In the genomic region with DNA sequence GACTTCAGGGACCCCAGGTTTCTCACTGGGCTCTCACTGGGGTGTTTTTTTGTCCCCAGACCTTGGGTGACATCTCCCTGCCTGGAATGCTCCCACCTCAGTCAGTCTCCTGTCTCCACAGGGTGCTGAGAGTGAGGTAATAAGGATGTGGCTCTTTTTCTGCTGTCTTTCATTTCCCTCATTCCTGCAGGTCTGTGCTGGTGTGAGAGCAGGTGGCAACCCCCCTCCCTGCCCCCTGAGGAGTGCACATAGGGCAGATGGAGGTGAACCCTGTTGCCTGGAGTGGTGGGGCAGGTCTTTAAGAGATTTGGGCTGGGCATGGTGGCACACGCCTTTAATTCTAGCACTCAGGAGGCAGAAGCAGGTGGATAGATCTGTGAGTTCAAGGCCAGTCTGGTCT, we compare ENCODE assay signal across 16 mouse cellular contexts. TPM values are rescaled to one million over a fixed set of nuclear protein-coding genes. Genes with fewer than 3 reads are reported as not detected.
A peak's percentile ranks its signal among the peaks of the same experiment; 100 is the strongest.
DNase-seq lines count a peak whose midpoint lies in the region; ATAC-seq and TF ChIP-seq lines count a peak whose summit lies in the region.
"Had no signal": no experiment of that assay in that cellular context is flagged by ENCODE, and none has a peak within 500 bp of the region (broad histone marks: within the 10 kb centered on the region; RNA-seq: fewer than 3 reads in every experiment).

No protein-coding gene starts in this region.

- no peak for TF ChIP-seq CTCF in hindbrain, postnatal 0 days (IDR thresholded peaks at IDR 0.05; ENCODE audit: low read depth)
- TF ChIP-seq CTCF in gastrocnemius, adult 2 months (IDR thresholded peaks at IDR 0.05), result no peak

- WGBS in hindbrain, embryonic 13.5 days, result 86% methylated on average over 1 of the region's 1 CpGs
- WGBS in hindbrain, embryonic 16.5 days, result 83% methylated on average over 1 of the region's 1 CpGs
- 70% methylated on average over 1 of the region's 1 CpGs for WGBS in hindbrain, postnatal 0 days

- H3K27ac ChIP-seq in hindbrain, embryonic 13.5 days, result 0 out of 2 replicates have a peak overlapping the region, but pooled peaks have one; percentile 30
- H3K27ac ChIP-seq in hindbrain, embryonic 16.5 days (ENCODE audit: low read depth, low read length), result no peak overlapping the region
- H3K27ac ChIP-seq in hindbrain, postnatal 0 days, result peak overlapping the region; percentile 60; the same call in 1 of the 2 replicates
- no peak overlapping the region for H3K27ac ChIP-seq in gastrocnemius, adult 2 months
- H3K27ac ChIP-seq: heart, embryonic 10.5 days; limb, embryonic 13.5 days had no signal

- no peaks in the 10 kb centered on the region for H3K36me3 ChIP-seq in hindbrain, embryonic 13.5 days
- no peaks in the 10 kb centered on the region for H3K36me3 ChIP-seq in hindbrain, embryonic 16.5 days (ENCODE audit: control insufficient read depth, insufficient read depth, low read length)
- H3K36me3 ChIP-seq in hindbrain, postnatal 0 days (ENCODE audit: insufficient read depth, low read length), result no peaks in the 10 kb centered on the region
- H3K36me3 ChIP-seq: limb, embryonic 13.5 days had no signal

- intact Hi-C loops in gastrocnemius, adult 2 months (cut with DNase I), result no loop called here

- DNase-seq in thymus, postnatal 0 days (ENCODE audit: low spot score), result peak; percentile 48
- DNase-seq in thymus, adult 18-20 months, result no peak
- no peak for DNase-seq in hindbrain, postnatal 0 days (ENCODE audit: low spot score)
- no peak for DNase-seq in gastrocnemius, adult 2 months
- DNase-seq in ovary, postnatal 10 days (ENCODE audit: low spot score), result no peak
- DNase-seq: cerebellum, adult 8-10 months; heart, postnatal 4 days; kidney, adult 2 months had no signal

- peaks cover 77% of the 10 kb centered on the region for H3K4me1 ChIP-seq in hindbrain, embryonic 13.5 days (replicated peaks)
- peaks cover 39% of the 10 kb centered on the region for H3K4me1 ChIP-seq in hindbrain, embryonic 16.5 days (ENCODE audit: control insufficient read depth, insufficient read depth, low read depth, low read length)
- H3K4me1 ChIP-seq in hindbrain, postnatal 0 days (ENCODE audit: insufficient read depth, low read length), result peaks cover 34% of the 10 kb centered on the region; the same call in 1 of the 2 replicates

- H3K27me3 ChIP-seq in hindbrain, embryonic 13.5 days, result no peaks in the 10 kb centered on the region
- no peaks in the 10 kb centered on the region for H3K27me3 ChIP-seq in hindbrain, embryonic 16.5 days (replicated peaks; ENCODE audit: control insufficient read depth, insufficient read depth, low read length)
- H3K27me3 ChIP-seq in hindbrain, postnatal 0 days (ENCODE audit: insufficient read depth, low read length), result no peaks in the 10 kb centered on the region
- H3K27me3 ChIP-seq: limb, embryonic 13.5 days had no signal

- H3K4me2 ChIP-seq in hindbrain, embryonic 13.5 days, result no peak overlapping the region
- no peak overlapping the region for H3K4me2 ChIP-seq in hindbrain, embryonic 16.5 days (ENCODE audit: low read length)
- no peak overlapping the region for H3K4me2 ChIP-seq in hindbrain, postnatal 0 days (ENCODE audit: low read depth, low read length)
- H3K4me2 ChIP-seq: limb, embryonic 13.5 days had no signal

- no peak overlapping the region for H3K4me3 ChIP-seq in hindbrain, embryonic 13.5 days
- H3K4me3 ChIP-seq in hindbrain, embryonic 16.5 days (ENCODE audit: low read length), result no peak overlapping the region
- no peak overlapping the region for H3K4me3 ChIP-seq in hindbrain, postnatal 0 days (ENCODE audit: low read length)
- no peak overlapping the region for H3K4me3 ChIP-seq in gastrocnemius, adult 2 months
- H3K4me3 ChIP-seq: erythroblast, embryonic 14.5 days; heart, embryonic 10.5 days; left cerebral cortex, adult 2 months; limb, embryonic 13.5 days had no signal

- 0 out of 2 replicates have a peak overlapping the region, but pooled peaks have one; percentile 43 for H3K9ac ChIP-seq in hindbrain, embryonic 13.5 days
- H3K9ac ChIP-seq in hindbrain, embryonic 16.5 days (ENCODE audit: low read depth, low read length), result no peak overlapping the region
- H3K9ac ChIP-seq in hindbrain, postnatal 0 days (replicated peaks; ENCODE audit: low read length), result no peak overlapping the region
- H3K9ac ChIP-seq: limb, embryonic 13.5 days had no signal

- no peaks in the 10 kb centered on the region for H3K9me3 ChIP-seq in hindbrain, embryonic 13.5 days
- H3K9me3 ChIP-seq in hindbrain, embryonic 16.5 days (ENCODE audit: control insufficient read depth, low read length), result no peaks in the 10 kb centered on the region
- no peaks in the 10 kb centered on the region for H3K9me3 ChIP-seq in hindbrain, postnatal 0 days (ENCODE audit: low read length)
- H3K9me3 ChIP-seq: heart, embryonic 10.5 days; limb, embryonic 13.5 days had no signal

- no peak for ATAC-seq in hindbrain, embryonic 13.5 days (ENCODE audit: low FRiP score)
- ATAC-seq in hindbrain, embryonic 16.5 days, result no peak
- no peak for ATAC-seq in hindbrain, postnatal 0 days
- ATAC-seq: activated CD4-positive, CD25-positive, alpha-beta regulatory T cell, adult 4 months; lung, postnatal 0 days had no signal

RNA-seq across cellular contexts. Expression of gene Gramd4, which starts 13.7 kb away (rescaled TPM):
- 33.9 and 36.4 TPM in 2 replicates for polyA plus RNA-seq in hindbrain, embryonic 13.5 days (2015; fragmentation: Nextera tagmentation; extraction: Ambion mirVana)
- 18.4 and 30.4 TPM in 2 replicates for polyA plus RNA-seq in hindbrain, embryonic 16.5 days (2015; fragmentation: Nextera tagmentation; extraction: Ambion mirVana)
- 14.8 TPM in 2 replicates for polyA plus RNA-seq in thymus, postnatal 0 days (2015; fragmentation: Nextera tagmentation; extraction: Ambion mirVana)
- 36.2 and 40.9 TPM in 2 replicates for total RNA-seq in hindbrain, postnatal 0 days (2014; rRNA removed)
- 18.6 and 19.0 TPM in 2 replicates for polyA plus RNA-seq in hindbrain, postnatal 0 days (2015; fragmentation: Nextera tagmentation; extraction: Ambion mirVana)
- total RNA-seq in gastrocnemius, adult 2 months (2021), result 10 to 100 TPM in 1 of 2 experiments, 1 to 10 TPM in 1; 5.8 to 11.4 TPM

RNA-seq across cellular contexts. Expression of gene Celsr1, which starts 37.6 kb away (rescaled TPM):
- polyA plus RNA-seq in hindbrain, embryonic 13.5 days (2015; fragmentation: Nextera tagmentation; extraction: Ambion mirVana), result 1.6 and 1.8 TPM in 2 replicates
- polyA plus RNA-seq in hindbrain, embryonic 16.5 days (2015; fragmentation: Nextera tagmentation; extraction: Ambion mirVana), result 0.76 and 1.2 TPM in 2 replicates
- polyA plus RNA-seq in thymus, postnatal 0 days (2015; fragmentation: Nextera tagmentation; extraction: Ambion mirVana), result 2.9 and 3.6 TPM in 2 replicates
- total RNA-seq in hindbrain, postnatal 0 days (2014; rRNA removed), result 16.4 and 19.4 TPM in 2 replicates
- 0.98 and 0.99 TPM in 2 replicates for polyA plus RNA-seq in hindbrain, postnatal 0 days (2015; fragmentation: Nextera tagmentation; extraction: Ambion mirVana)
- under 1 TPM; 0.13 to 0.28 TPM for total RNA-seq in gastrocnemius, adult 2 months (2021)

Comparison
In these comparisons a context has a peak if more than half of its experiments do, and no peak if none do; other contexts are left out.
1. H3K27ac ChIP-seq: peak in hindbrain, embryonic 13.5 days (single experiment) and hindbrain, postnatal 0 days (single experiment); none in hindbrain, embryonic 16.5 days (single experiment) and gastrocnemius, adult 2 months (single experiment).